Mouse (Mus musculus) C2C12 (cell line): ENCODE results near the gene Nicn1.

Experiments
- CEBPB ChIP-seq: IDR thresholded peaks from one replicate; pipeline ENCODE4 v1.6.1; 2011; ENCODE audit warnings: low read depth, mild to moderate bottlenecking, control low read depth, moderate library complexity
- CTCF ChIP-seq: IDR thresholded peaks from one replicate; pipeline ENCODE4 v1.5.1; 2011; ENCODE audit not compliant: control insufficient read depth, insufficient read depth, insufficient read length
- MAX ChIP-seq: IDR thresholded peaks from one replicate; pipeline ENCODE4 v1.6.1; 2011; ENCODE audit warnings: mild to moderate bottlenecking, control low read depth
- MYOD1 ChIP-seq: IDR thresholded peaks from one replicate; pipeline ENCODE4 v1.6.1; 2011; ENCODE audit warnings: low read depth; ENCODE audit not compliant: control insufficient read depth, insufficient read length

GRCm38 (mm10) chr9:108342301-108342831 lies 52.1 kb downstream of the Nicn1 start:
- TF ChIP-seq CEBPB: no peak
- no peak for TF ChIP-seq CTCF
- TF ChIP-seq MYOD1: no peak
- no peak for TF ChIP-seq MAX
